21 mouse cellular contexts compared by ENCODE assay signal in genomic region chr2:7555144-7555892, GRCm38 (mm10). TPM values are rescaled to one million over a fixed set of nuclear protein-coding genes. Genes with fewer than 3 reads are reported as not detected.
A peak's percentile ranks its signal among the peaks of the same experiment; 100 is the strongest.
DNase-seq lines count a peak whose midpoint lies in the region; ATAC-seq and TF ChIP-seq lines count a peak whose summit lies in the region.
"Had no signal": no experiment of that assay in that cellular context is flagged by ENCODE, and none has a peak within 500 bp of the region (broad histone marks: within the 10 kb centered on the region; RNA-seq: fewer than 3 reads in every experiment).

No protein-coding gene starts in this region.

- no peaks in the 10 kb centered on the region for H3K9me3 ChIP-seq in forebrain, embryonic 14.5 days (replicated peaks; ENCODE audit: control insufficient read depth, low read length)
- H3K9me3 ChIP-seq in forebrain, postnatal 0 days (ENCODE audit: low read length): no peaks in the 10 kb centered on the region
- H3K9me3 ChIP-seq in forebrain, embryonic 16.5 days (ENCODE audit: control insufficient read depth, low read length): no peaks in the 10 kb centered on the region
- no peaks in the 10 kb centered on the region for H3K9me3 ChIP-seq in forebrain, embryonic 11.5 days (ENCODE audit: control insufficient read depth, low read length)
- H3K9me3 ChIP-seq: embryonic facial prominence, embryonic 13.5 days; embryonic facial prominence, embryonic 15.5 days had no signal

- 21% methylated on average over 4 of the region's 4 CpGs for WGBS in forebrain, embryonic 14.5 days
- WGBS in forebrain, postnatal 0 days: 29% methylated on average over 4 of the region's 4 CpGs
- 16% methylated on average over 4 of the region's 4 CpGs for WGBS in forebrain, embryonic 16.5 days
- 70% methylated on average over 4 of the region's 4 CpGs for WGBS in forebrain, embryonic 11.5 days

- ATAC-seq in forebrain, embryonic 14.5 days: peak; percentile 58
- ATAC-seq in forebrain, postnatal 0 days: no peak
- ATAC-seq in forebrain, embryonic 16.5 days: peak; percentile 71
- no peak for ATAC-seq in forebrain, embryonic 11.5 days (replicated peaks; ENCODE audit: low FRiP score)
- ATAC-seq in monocyte, adult 5-6 weeks (replicated peaks; ENCODE audit: insufficient number of reproducible peaks, low FRiP score, low TSS enrichment, poor library complexity, severe bottlenecking): no peak
- ATAC-seq: activated CD4-positive, CD25-positive, alpha-beta regulatory T cell, adult 4 months; Patski had no signal

- no peak overlapping the region for H3K4me2 ChIP-seq in forebrain, embryonic 14.5 days (ENCODE audit: low read length)
- H3K4me2 ChIP-seq in forebrain, postnatal 0 days (ENCODE audit: low read depth): no peak overlapping the region
- no peak overlapping the region for H3K4me2 ChIP-seq in forebrain, embryonic 16.5 days (ENCODE audit: low read length)
- no peak overlapping the region for H3K4me2 ChIP-seq in forebrain, embryonic 11.5 days (ENCODE audit: low read depth, low read length, severe bottlenecking)
- H3K4me2 ChIP-seq: embryonic facial prominence, embryonic 13.5 days; embryonic facial prominence, embryonic 15.5 days had no signal

- no peak for TF ChIP-seq POLR2A in brain, embryonic 14.5 days (IDR thresholded peaks at IDR 0.05; ENCODE audit: borderline replicate concordance, extremely low read depth, insufficient read depth, insufficient read length, poor library complexity, severe bottlenecking)

- H3K36me3 ChIP-seq in forebrain, embryonic 14.5 days (ENCODE audit: control insufficient read depth, insufficient read depth, low read length): no peaks in the 10 kb centered on the region
- no peaks in the 10 kb centered on the region for H3K36me3 ChIP-seq in forebrain, postnatal 0 days (ENCODE audit: insufficient read depth)
- no peaks in the 10 kb centered on the region for H3K36me3 ChIP-seq in forebrain, embryonic 16.5 days (ENCODE audit: control insufficient read depth, insufficient read depth)
- no peaks in the 10 kb centered on the region for H3K36me3 ChIP-seq in forebrain, embryonic 11.5 days (ENCODE audit: control insufficient read depth, insufficient read depth, low read length)
- H3K36me3 ChIP-seq: embryonic facial prominence, embryonic 13.5 days; embryonic facial prominence, embryonic 15.5 days had no signal

- H3K4me3 ChIP-seq in forebrain, embryonic 14.5 days (ENCODE audit: low read depth, low read length): no peak overlapping the region
- H3K4me3 ChIP-seq in forebrain, postnatal 0 days (ENCODE audit: low read depth, low read length): no peak overlapping the region
- no peak overlapping the region for H3K4me3 ChIP-seq in forebrain, embryonic 16.5 days (replicated peaks; ENCODE audit: low read length)
- H3K4me3 ChIP-seq in forebrain, embryonic 11.5 days (ENCODE audit: low read depth, low read length): no peak overlapping the region
- H3K4me3 ChIP-seq: embryonic facial prominence, embryonic 13.5 days; embryonic facial prominence, embryonic 15.5 days; erythroblast, embryonic 14.5 days had no signal

- no peak overlapping the region for H3K9ac ChIP-seq in forebrain, embryonic 14.5 days (ENCODE audit: low read length)
- H3K9ac ChIP-seq in forebrain, postnatal 0 days: no peak overlapping the region
- no peak overlapping the region for H3K9ac ChIP-seq in forebrain, embryonic 16.5 days (replicated peaks; ENCODE audit: low read depth, low read length)
- no peak overlapping the region for H3K9ac ChIP-seq in forebrain, embryonic 11.5 days (ENCODE audit: low read length)
- H3K9ac ChIP-seq: embryonic facial prominence, embryonic 13.5 days; embryonic facial prominence, embryonic 15.5 days had no signal

- no peak overlapping the region for H3K27ac ChIP-seq in forebrain, embryonic 14.5 days (ENCODE audit: low read depth, low read length)
- no peak overlapping the region for H3K27ac ChIP-seq in forebrain, postnatal 0 days (ENCODE audit: low read depth, low read length)
- no peak overlapping the region for H3K27ac ChIP-seq in forebrain, embryonic 16.5 days (ENCODE audit: low read length)
- H3K27ac ChIP-seq in forebrain, embryonic 11.5 days (ENCODE audit: low read depth, low read length): no peak overlapping the region
- H3K27ac ChIP-seq: embryonic facial prominence, embryonic 13.5 days; embryonic facial prominence, embryonic 15.5 days had no signal

- H3K27me3 ChIP-seq in forebrain, embryonic 14.5 days (replicated peaks; ENCODE audit: control insufficient read depth, insufficient read depth, low read length): no peaks in the 10 kb centered on the region
- no peaks in the 10 kb centered on the region for H3K27me3 ChIP-seq in forebrain, postnatal 0 days (ENCODE audit: insufficient read depth, low read length)
- no peaks in the 10 kb centered on the region for H3K27me3 ChIP-seq in forebrain, embryonic 16.5 days (replicated peaks; ENCODE audit: control insufficient read depth, insufficient read depth, low read length)
- H3K27me3 ChIP-seq in forebrain, embryonic 11.5 days (ENCODE audit: control insufficient read depth, insufficient read depth, low read length): no peaks in the 10 kb centered on the region
- H3K27me3 ChIP-seq: embryonic facial prominence, embryonic 13.5 days; embryonic facial prominence, embryonic 15.5 days; Patski had no signal

- peak; percentile 63 for DNase-seq in forebrain, embryonic 14.5 days (ENCODE audit: low spot score)
- no peak for DNase-seq in forebrain, postnatal 0 days
- no peak for DNase-seq in forebrain, embryonic 11.5 days (ENCODE audit: low spot score)
- peak; percentile 67 for DNase-seq in brain, embryonic 14.5 days (ENCODE audit: low read depth)
- DNase-seq: adrenal gland, adult 8-10 months; adrenal gland, postnatal 14 days; adrenal gland, postnatal 36 days; cerebellum, adult 11 months; cerebellum, adult 18-20 months; cerebellum, adult 8-10 months; cerebellum, adult 9-11 months; cerebellum, postnatal 14 days; cerebellum, postnatal 36 days; embryo, embryonic 11 days had no signal

- no peaks in the 10 kb centered on the region for H3K4me1 ChIP-seq in forebrain, embryonic 14.5 days (ENCODE audit: control insufficient read depth, insufficient read depth, low read length)
- no peaks in the 10 kb centered on the region for H3K4me1 ChIP-seq in forebrain, postnatal 0 days (ENCODE audit: insufficient read depth)
- 0 out of 2 replicates have a peak, but pooled peaks cover 2% of the 10 kb centered on the region for H3K4me1 ChIP-seq in forebrain, embryonic 16.5 days (replicated peaks; ENCODE audit: control insufficient read depth, insufficient read depth, low read length)
- H3K4me1 ChIP-seq in forebrain, embryonic 11.5 days (replicated peaks; ENCODE audit: control insufficient read depth, insufficient read depth, low read length): no peaks in the 10 kb centered on the region
- H3K4me1 ChIP-seq: embryonic facial prominence, embryonic 13.5 days; embryonic facial prominence, embryonic 15.5 days had no signal

- no peak for TF ChIP-seq CTCF in forebrain, postnatal 0 days (IDR thresholded peaks at IDR 0.05; ENCODE audit: low read depth)
- no peak for TF ChIP-seq CTCF in brain, embryonic 14.5 days (IDR thresholded peaks at IDR 0.05; ENCODE audit: borderline replicate concordance, extremely low read depth, insufficient read depth, insufficient read length)

RNA-seq across cellular contexts. Expression of gene Celf2, which starts 46.0 kb away (rescaled TPM):
- 198 and 245 TPM in 2 replicates for polyA plus RNA-seq in forebrain, embryonic 14.5 days (2014; fragmentation: Nextera tagmentation; extraction: Ambion mirVana)
- 184 and 205 TPM in 2 replicates for total RNA-seq in forebrain, postnatal 0 days (2014; rRNA removed)
- 132 and 185 TPM in 2 replicates for polyA plus RNA-seq in forebrain, postnatal 0 days (2015; fragmentation: Nextera tagmentation; extraction: Ambion mirVana)
- 319 and 348 TPM in 2 replicates for polyA plus RNA-seq in forebrain, embryonic 16.5 days (2015; fragmentation: Nextera tagmentation; extraction: Ambion mirVana)
- polyA plus RNA-seq in forebrain, embryonic 11.5 days (2014; fragmentation: Nextera tagmentation; extraction: Ambion mirVana): 116 and 124 TPM in 2 replicates
- polyA plus RNA-seq in brain, embryonic 14.5 days (2012; rRNA removed): 161 and 186 TPM in 2 replicates
- 95.9 to 180 TPM (median 106 TPM) in 3 replicates for total RNA-seq in monocyte, adult 5-6 weeks (2017)

Comparison
In these comparisons a context has a peak if more than half of its experiments do, and no peak if none do; other contexts are left out.
1. ATAC-seq: peak in forebrain, embryonic 14.5 days (single experiment) and forebrain, embryonic 16.5 days (single experiment); none in forebrain, postnatal 0 days (single experiment), forebrain, embryonic 11.5 days (single experiment) and monocyte, adult 5-6 weeks (single experiment).
2. DNase-seq: peak in forebrain, embryonic 14.5 days (single experiment) and brain, embryonic 14.5 days (single experiment); none in forebrain, postnatal 0 days (single experiment) and forebrain, embryonic 11.5 days (single experiment).